Mouse (Mus musculus) testis, adult 2 months (tissue): ENCODE data around the gene Cdkl2.

Experiments
- CTCF ChIP-seq: fragments of 200-500 bp; IDR thresholded peaks from 2 replicates; pipeline ENCODE4 v1.5.1; 2012; ENCODE audit warnings: low read depth, mild to moderate bottlenecking, inconsistent platforms, low read length, moderate library complexity; ENCODE audit not compliant: control insufficient read depth, insufficient read depth, insufficient replicate concordance
- POLR2A ChIP-seq: fragments of 200-500 bp; IDR thresholded peaks from 2 replicates; pipeline ENCODE4 v1.6.1; 2012; ENCODE audit warnings: low read depth, mild to moderate bottlenecking, inconsistent platforms, low read length, moderate library complexity; ENCODE audit not compliant: control insufficient read depth

DNA sequence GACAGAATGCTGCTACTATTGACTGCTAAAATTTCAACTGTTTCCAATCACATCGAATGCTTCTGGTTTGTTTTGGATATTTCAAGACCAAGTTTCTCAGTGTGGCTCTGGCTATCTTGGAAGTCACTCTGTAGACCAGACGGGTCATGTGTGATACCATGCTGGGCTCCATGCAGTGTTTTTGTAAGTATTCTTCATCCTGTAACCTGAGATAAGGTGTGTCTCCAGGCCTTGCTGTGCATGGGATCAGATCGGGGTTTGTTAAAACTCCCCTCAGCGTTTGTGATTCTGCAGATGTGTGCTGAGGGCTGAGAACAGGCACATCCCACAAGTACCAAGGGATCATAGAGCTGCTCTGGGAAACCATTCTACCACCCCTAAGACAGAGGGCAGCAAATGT lies 41.6 kb upstream of the Cdkl2 start:
- TF ChIP-seq CTCF (no peak), POLR2A (no peak)
